Mouse (Mus musculus): ENCODE results near the gene Gm10487. TPM values are rescaled to one million over a fixed set of nuclear protein-coding genes. Genes with fewer than 3 reads are reported as not detected.

Gm10487 gene
- polyA plus RNA-seq (2012; rRNA removed), result not detected in 2 replicates

GRCm38 (mm10) chrX:30843369-30843768 lies at the start of gene Gm10487:
Gene Gm10487 (minus strand): TSS chrX:30843469.

